Mouse (Mus musculus): Measurements from ENCODE around the gene Trir. TPM values are rescaled to one million over a fixed set of nuclear protein-coding genes. Genes with fewer than 3 reads are reported as not detected.

Trir gene
- polyA plus RNA-seq, 1 experiment = 111 TPM

DNA sequence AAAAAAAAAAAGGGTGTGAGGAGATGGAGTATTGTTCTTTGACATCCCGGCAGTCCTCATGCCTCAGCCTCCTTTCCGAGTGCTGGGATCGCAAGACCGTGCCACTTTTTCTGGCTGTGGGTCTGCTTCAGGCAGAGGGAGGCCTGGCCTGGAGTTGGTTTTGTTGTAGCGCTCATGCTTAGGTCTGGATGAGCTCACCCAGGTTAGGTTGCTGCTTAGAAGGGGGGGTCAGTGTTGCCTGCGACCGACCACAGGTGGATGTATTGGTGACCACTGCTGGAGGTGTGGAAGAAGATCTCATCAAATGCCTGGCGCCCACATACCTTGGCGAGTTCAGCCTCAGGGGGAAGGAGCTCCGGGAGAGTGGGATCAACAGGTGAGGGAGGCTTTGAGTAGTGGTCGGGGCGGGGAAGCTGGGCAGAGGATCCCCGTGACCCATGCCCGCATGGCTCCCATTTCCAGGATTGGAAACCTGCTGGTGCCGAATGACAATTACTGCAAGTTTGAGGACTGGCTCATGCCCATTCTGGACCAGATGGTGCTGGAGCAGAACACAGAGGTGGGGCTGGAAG is 46.5 kb downstream of the Trir start:
- Histone ChIP-seq H3K27me3 (replicated peaks; ENCODE audit: control insufficient read depth, insufficient read depth, low read length) (no peaks in the 10 kb centered on the region), H3K27ac (ENCODE audit: insufficient read depth, low read depth, low read length) (no peak overlapping the region), H3K36me3 (ENCODE audit: control insufficient read depth, insufficient read depth, low read length) (no peaks in the 10 kb centered on the region), H3K4me1 (ENCODE audit: control insufficient read depth, insufficient read depth, low read length) (peaks cover 10% of the 10 kb centered on the region; the same call in 1 of the 2 replicates), H3K4me3 (ENCODE audit: insufficient read depth, low read depth, low read length) (no peak overlapping the region)
- TF ChIP-seq CTCF (conservative IDR thresholded peaks at IDR 0.05; ENCODE audit: insufficient read depth, insufficient read length, low read depth, low read length) (no peak), POLR2A (IDR thresholded peaks at IDR 0.05; ENCODE audit: low read depth, low read length) (no peak)
- DNase-seq = no peak
- 91% methylated on average over 15 of the region's 15 CpGs for WGBS

DNA sequence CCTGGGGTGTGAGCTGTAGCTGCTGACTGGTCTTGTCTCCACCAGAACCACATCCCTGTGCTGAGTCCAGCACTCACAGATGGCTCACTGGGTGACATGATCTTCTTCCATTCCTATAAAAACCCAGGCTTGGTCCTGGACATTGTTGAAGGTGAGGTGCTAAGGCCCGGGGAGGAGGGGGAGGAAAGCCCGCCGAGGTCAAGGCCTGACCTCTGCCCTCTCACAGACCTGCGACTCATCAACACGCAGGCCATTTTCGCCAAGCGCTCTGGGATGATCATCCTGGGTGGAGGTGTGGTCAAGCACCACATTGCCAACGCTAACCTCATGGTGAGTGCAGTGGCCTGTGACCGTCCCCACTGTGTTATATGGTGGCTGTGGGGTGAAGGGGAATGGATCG is 47.5 kb downstream of the Trir start:
- H3K27ac ChIP-seq (ENCODE audit: insufficient read depth, low read depth, low read length) = no peak overlapping the region
- H3K27me3 ChIP-seq (replicated peaks; ENCODE audit: control insufficient read depth, insufficient read depth, low read length) = no peaks in the 10 kb centered on the region
- H3K4me3 ChIP-seq (ENCODE audit: insufficient read depth, low read depth, low read length) = no peak overlapping the region
- H3K36me3 ChIP-seq (ENCODE audit: control insufficient read depth, insufficient read depth, low read length) = no peaks in the 10 kb centered on the region
- no peak for TF ChIP-seq POLR2A (IDR thresholded peaks at IDR 0.05; ENCODE audit: low read depth, low read length)
- no peak for TF ChIP-seq CTCF (conservative IDR thresholded peaks at IDR 0.05; ENCODE audit: insufficient read depth, insufficient read length, low read depth, low read length)
- peaks cover 10% of the 10 kb centered on the region; the same call in 1 of the 2 replicates for H3K4me1 ChIP-seq (ENCODE audit: control insufficient read depth, insufficient read depth, low read length)
- 62% methylated on average over 10 of the region's 10 CpGs for WGBS
- DNase-seq = no peak

DNA sequence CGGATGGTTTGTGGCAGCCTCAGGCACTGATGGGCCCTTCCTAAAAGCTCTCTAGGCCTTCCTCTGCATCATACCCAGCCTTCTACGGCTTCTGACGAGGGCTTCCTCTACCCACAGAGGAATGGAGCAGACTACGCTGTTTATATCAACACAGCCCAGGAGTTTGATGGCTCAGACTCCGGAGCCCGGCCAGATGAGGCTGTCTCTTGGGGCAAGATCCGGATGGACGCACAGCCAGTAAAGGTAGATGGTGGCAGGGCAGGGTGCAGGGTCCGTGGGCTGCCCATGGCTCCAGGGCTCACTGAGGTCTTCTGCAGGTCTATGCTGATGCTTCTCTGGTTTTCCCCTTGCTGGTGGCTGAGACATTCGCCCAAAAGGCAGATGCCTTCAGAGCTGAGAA is 48.0 kb downstream of the Trir start:
- no peak overlapping the region for H3K27ac ChIP-seq (ENCODE audit: insufficient read depth, low read depth, low read length)
- H3K4me1 ChIP-seq (ENCODE audit: control insufficient read depth, insufficient read depth, low read length) = peaks cover 12% of the 10 kb centered on the region; the same call in 1 of the 2 replicates
- 80% methylated on average over 10 of the region's 10 CpGs for WGBS
- no peak for TF ChIP-seq POLR2A (IDR thresholded peaks at IDR 0.05; ENCODE audit: low read depth, low read length)
- no peaks in the 10 kb centered on the region for H3K36me3 ChIP-seq (ENCODE audit: control insufficient read depth, insufficient read depth, low read length)
- no peak overlapping the region for H3K4me3 ChIP-seq (ENCODE audit: insufficient read depth, low read depth, low read length)
- DNase-seq = no peak
- H3K27me3 ChIP-seq (replicated peaks; ENCODE audit: control insufficient read depth, insufficient read depth, low read length) = no peaks in the 10 kb centered on the region

DNA sequence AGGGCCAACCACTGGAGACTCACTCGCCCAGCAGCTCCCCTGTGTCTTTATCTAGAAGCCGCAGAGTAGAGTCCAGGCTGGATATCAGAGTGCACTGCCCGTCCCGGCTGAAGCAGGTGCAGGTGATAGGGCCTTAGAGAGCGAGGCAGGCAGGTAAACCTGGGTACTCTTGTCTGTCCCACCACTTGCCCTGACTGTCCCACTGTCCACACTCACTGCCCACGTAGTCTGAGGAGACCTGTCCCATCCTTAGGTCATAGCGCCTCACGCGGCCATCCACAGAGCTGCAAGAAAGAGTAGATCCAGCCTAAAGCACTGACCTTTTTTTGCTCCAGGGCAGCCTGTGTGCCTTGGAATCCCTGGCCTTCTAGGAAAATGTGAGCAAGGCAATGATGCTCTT is 49.4 kb downstream of the Trir start:
- peak; percentile 65 for TF ChIP-seq CTCF (conservative IDR thresholded peaks at IDR 0.05; ENCODE audit: insufficient read depth, insufficient read length, low read depth, low read length)
- TF ChIP-seq POLR2A (IDR thresholded peaks at IDR 0.05; ENCODE audit: low read depth, low read length) = no peak
- H3K4me3 ChIP-seq (ENCODE audit: insufficient read depth, low read depth, low read length) = no peak overlapping the region
- peak; percentile 69 for DNase-seq
- no peak overlapping the region for H3K27ac ChIP-seq (ENCODE audit: insufficient read depth, low read depth, low read length)
- peaks cover 10% of the 10 kb centered on the region; the same call in 1 of the 2 replicates for H3K4me1 ChIP-seq (ENCODE audit: control insufficient read depth, insufficient read depth, low read length)
- no peaks in the 10 kb centered on the region for H3K27me3 ChIP-seq (replicated peaks; ENCODE audit: control insufficient read depth, insufficient read depth, low read length)
- 79% methylated on average over 9 of the region's 9 CpGs for WGBS
- no peaks in the 10 kb centered on the region for H3K36me3 ChIP-seq (ENCODE audit: control insufficient read depth, insufficient read depth, low read length)

DNA sequence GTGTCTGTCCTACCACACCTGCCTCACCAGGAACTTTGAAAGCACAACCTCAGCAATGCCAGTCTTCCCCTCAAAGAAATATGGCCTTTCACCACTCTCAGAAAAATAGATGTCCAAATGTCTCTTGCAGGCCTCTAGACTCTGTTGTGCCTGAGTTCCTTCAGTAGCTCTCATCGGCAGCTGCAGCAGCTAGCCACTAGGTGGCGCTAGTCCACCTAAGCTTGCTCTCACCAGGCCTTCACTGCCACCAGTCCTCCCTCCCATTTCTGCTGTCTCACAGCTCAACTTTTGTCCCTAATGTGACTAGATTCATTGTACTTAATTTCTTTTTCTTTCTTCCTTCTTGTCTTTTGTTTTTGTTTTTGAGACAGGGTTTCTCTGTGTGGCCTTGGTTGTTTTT is 50.4 kb downstream of the Trir start:
- WGBS = 0% methylated on average over 2 of the region's 2 CpGs
- Histone ChIP-seq H3K27ac (ENCODE audit: insufficient read depth, low read depth, low read length) (no peak overlapping the region), H3K27me3 (replicated peaks; ENCODE audit: control insufficient read depth, insufficient read depth, low read length) (no peaks in the 10 kb centered on the region), H3K4me3 (ENCODE audit: insufficient read depth, low read depth, low read length) (no peak overlapping the region), H3K4me1 (ENCODE audit: control insufficient read depth, insufficient read depth, low read length) (peaks cover 16% of the 10 kb centered on the region), H3K36me3 (ENCODE audit: control insufficient read depth, insufficient read depth, low read length) (no peaks in the 10 kb centered on the region)
- peak; percentile 99 for TF ChIP-seq CTCF (conservative IDR thresholded peaks at IDR 0.05; ENCODE audit: insufficient read depth, insufficient read length, low read depth, low read length)
- no peak for TF ChIP-seq POLR2A (IDR thresholded peaks at IDR 0.05; ENCODE audit: low read depth, low read length)
- DNase-seq = peak; percentile 88

Other genes starting within 250 kb of the Trir start
- 17.7 and 22.1 TPM in 2 replicates for gene Nfix, start 226.5 kb upstream of the Trir start, polyA plus RNA-seq (2012; rRNA removed)
- 4.4 and 4.5 TPM in 2 replicates for gene Dand5, start 204.0 kb upstream of the Trir start, polyA plus RNA-seq (2012; rRNA removed)
- 24.2 and 41.0 TPM in 2 replicates for gene Gadd45gip1, start 195.3 kb upstream of the Trir start, polyA plus RNA-seq (2012; rRNA removed)
- 73.0 TPM in 2 replicates for gene Rad23a, start 186.2 kb upstream of the Trir start, polyA plus RNA-seq (2012; rRNA removed)
- 316 and 337 TPM in 2 replicates for gene Calr, start 179.9 kb upstream of the Trir start, polyA plus RNA-seq (2012; rRNA removed)
- gene Farsa, start 169.8 kb upstream of the Trir start, polyA plus RNA-seq (2012; rRNA removed) = 37.5 and 37.6 TPM in 2 replicates
- gene Syce2, start 154.7 kb upstream of the Trir start, polyA plus RNA-seq (2012; rRNA removed) = 0.87 and 1.7 TPM in 2 replicates
- gene Gcdh, start 132.9 kb upstream of the Trir start, polyA plus RNA-seq (2012; rRNA removed) = 700 TPM in 2 replicates
- gene Klf1, start 124.9 kb upstream of the Trir start, polyA plus RNA-seq (2012; rRNA removed) = 3.2 and 6.0 TPM in 2 replicates
- 19.0 and 20.1 TPM in 2 replicates for gene Dnase2a, start 118.3 kb upstream of the Trir start, polyA plus RNA-seq (2012; rRNA removed)
- 0.18 and 0.38 TPM in 2 replicates for gene Mast1, start 89.5 kb upstream of the Trir start, polyA plus RNA-seq (2012; rRNA removed)
- not detected in 2 replicates for gene Rtbdn, start 79.8 kb upstream of the Trir start, polyA plus RNA-seq (2012; rRNA removed)
- not detected in 2 replicates for gene Gm49661, start 57.4 kb upstream of the Trir start, polyA plus RNA-seq (2012; rRNA removed)
- 304 and 376 TPM in 2 replicates for gene Prdx2, start 57.2 kb upstream of the Trir start, polyA plus RNA-seq (2012; rRNA removed)
- gene Rnaseh2a, start 57.1 kb upstream of the Trir start, polyA plus RNA-seq (2012; rRNA removed) = 29.4 and 34.4 TPM in 2 replicates
- 19.2 and 20.9 TPM in 2 replicates for gene Junb, start 48.1 kb upstream of the Trir start, polyA plus RNA-seq (2012; rRNA removed)
- gene Hook2, start 36.2 kb upstream of the Trir start, polyA plus RNA-seq (2012; rRNA removed) = 34.5 and 34.6 TPM in 2 replicates
- gene Best2, start 12.3 kb upstream of the Trir start, polyA plus RNA-seq (2012; rRNA removed) = not detected in 2 replicates
- 266 and 270 TPM in 2 replicates for gene Asna1, start 1.5 kb upstream of the Trir start, polyA plus RNA-seq (2012; rRNA removed)
- gene Tnpo2, start 10.1 kb downstream of the Trir start, polyA plus RNA-seq (2012; rRNA removed) = 36.1 and 45.0 TPM in 2 replicates
- 32.6 and 39.6 TPM in 2 replicates for gene Fbxw9, start 33.2 kb downstream of the Trir start, polyA plus RNA-seq (2012; rRNA removed)
- gene Gm5741, start 41.2 kb downstream of the Trir start, polyA plus RNA-seq (2012; rRNA removed) = 0.91 TPM in 1 of 2 replicates, not detected in the other
- 26.0 and 30.8 TPM in 2 replicates for gene Dhps, start 44.9 kb downstream of the Trir start, polyA plus RNA-seq (2012; rRNA removed)
- 141 and 157 TPM in 2 replicates for gene Wdr83os, start 53.9 kb downstream of the Trir start, polyA plus RNA-seq (2012; rRNA removed)
- 33.7 and 37.7 TPM in 2 replicates for gene Wdr83, start 54.5 kb downstream of the Trir start, polyA plus RNA-seq (2012; rRNA removed)
- 111 and 116 TPM in 2 replicates for gene Man2b1, start 56.4 kb downstream of the Trir start, polyA plus RNA-seq (2012; rRNA removed)
- gene Zfp791, start 96.3 kb downstream of the Trir start, polyA plus RNA-seq (2012; rRNA removed) = 0.76 and 0.84 TPM in 2 replicates
- gene Cks1brt, start 125.1 kb downstream of the Trir start, polyA plus RNA-seq (2012; rRNA removed) = not detected in 2 replicates
- gene Olfr371, start 199.2 kb downstream of the Trir start, polyA plus RNA-seq (2012; rRNA removed) = not detected in 2 replicates